Mouse (Mus musculus) layer of hippocampus, postnatal 14 days (tissue): ENCODE measurements around the gene Gm572. TPM values are rescaled to one million over a fixed set of nuclear protein-coding genes. Genes with fewer than 3 reads are reported as not detected.

Source experiments
- DNase-seq, 2 experiments: peaks; one replicate each; pipeline ENCODE4 v3.0.0; 2021 to 2022; ENCODE audit warnings: low spot score in 2 of 2, mixed read lengths in 1 of 2
- total RNA-seq, 2 experiments: library from RNA; stranded (reverse); gene quantifications; 2 replicates each; pipeline ENCODE4 v1.2.3; 2021

Gm572 gene
- total RNA-seq, 2 experiments from 2014 or later, result not detected

GRCm38 (mm10) chr4:148712632-148713031, 69.5 kb downstream of the Gm572 start:
- no peak for DNase-seq

- DNase-seq, result no peak
Observed at GRCm38 (mm10) chr4:148714064-148714463, 70.9 kb downstream of the Gm572 start.

DNA sequence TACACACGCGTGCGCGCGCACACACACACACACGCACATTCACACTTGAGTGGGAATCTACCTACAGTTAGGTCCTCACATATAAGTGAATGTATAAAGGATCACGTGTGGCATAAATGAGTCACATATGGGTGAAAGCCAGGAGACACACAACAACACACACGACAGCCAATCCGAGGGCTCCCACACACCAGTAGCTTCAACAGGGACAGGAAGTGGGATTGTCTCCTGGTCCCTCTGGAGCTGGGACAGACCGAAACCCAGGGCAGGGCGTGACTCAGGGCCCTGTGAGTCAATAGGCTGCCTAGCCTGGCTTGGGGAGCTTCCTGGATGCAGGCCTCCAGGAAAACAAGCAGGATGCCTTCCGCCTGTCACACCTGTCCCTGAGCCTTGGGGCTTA, 71.6 kb downstream of the Gm572 start:
- DNase-seq, result no peak

DNA sequence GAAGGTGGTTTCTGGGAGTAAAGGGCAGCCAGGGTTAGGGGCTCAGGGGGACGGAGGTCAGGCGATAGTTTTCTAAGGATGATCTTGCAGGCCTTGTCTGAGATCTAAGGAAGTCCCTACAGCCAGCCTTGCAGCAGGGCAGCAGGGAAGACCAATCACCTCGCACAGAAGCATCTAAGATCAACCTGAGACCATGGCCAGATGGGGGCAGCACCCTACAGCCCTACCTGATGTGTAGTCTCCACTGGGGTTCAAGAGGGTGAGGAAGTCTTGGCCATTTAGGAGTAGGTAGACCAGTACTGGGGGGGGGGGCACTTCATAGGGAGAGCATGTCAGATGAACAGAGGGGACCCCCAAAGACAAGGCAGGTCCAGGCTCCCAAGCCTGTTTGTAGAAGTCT, 72.3 kb downstream of the Gm572 start:
- no peak for DNase-seq

Other genes with a start within 250 kb of the Gm572 start
- gene Ubiad1, start 198.5 kb upstream of the Gm572 start, total RNA-seq, result 1 to 10 TPM; 8.9 to 9.1 TPM
- 10 to 100 TPM; 80.2 to 80.7 TPM for gene Mtor, start 194.7 kb upstream of the Gm572 start, total RNA-seq
- under 1 TPM; 0.29 to 0.30 TPM for gene Angptl7, start 142.9 kb upstream of the Gm572 start, total RNA-seq
- gene Exosc10, start 84.9 kb upstream of the Gm572 start, total RNA-seq, result 10 to 100 TPM; 48.9 to 52.4 TPM
- 10 to 100 TPM; 69.0 to 73.3 TPM for gene Srm, start 51.8 kb upstream of the Gm572 start, total RNA-seq
- 1 to 10 TPM; 1.0 to 1.8 TPM for gene Masp2, start 40.8 kb upstream of the Gm572 start, total RNA-seq
- 100 to 1,000 TPM; 199 to 208 TPM for gene Tardbp, start 16.3 kb upstream of the Gm572 start, total RNA-seq
- 1 to 10 TPM in 1 of 2 experiments, under 1 TPM in 1; 0.88 to 1.1 TPM for gene Casz1, start 161.1 kb downstream of the Gm572 start, total RNA-seq